Mouse (Mus musculus): Measurements from ENCODE around the gene Dmd. TPM values are rescaled to one million over a fixed set of nuclear protein-coding genes. Genes with fewer than 3 reads are reported as not detected.

The Dmd gene
- polyA plus RNA-seq, 1 experiment from 2014 or later, result 31.7 TPM

GRCm38 (mm10) chrX:84873090-84873489 is 1924.4 kb downstream of the Dmd start:
- H3K27me3 ChIP-seq (ENCODE audit: control insufficient read depth, insufficient read depth, low read length), result no peaks in the 10 kb centered on the region
- 46% methylated on average over 4 of the region's 4 CpGs for WGBS
- no peak for ATAC-seq (ENCODE audit: insufficient read depth, low FRiP score)
- H3K4me1 ChIP-seq (ENCODE audit: control insufficient read depth, insufficient read depth, low read length), result no peaks in the 10 kb centered on the region
- H3K4me3 ChIP-seq (replicated peaks; ENCODE audit: low read length), result no peak overlapping the region
- H3K36me3 ChIP-seq (ENCODE audit: control insufficient read depth, insufficient read depth, low read length), result no peaks in the 10 kb centered on the region
- H3K4me2 ChIP-seq (ENCODE audit: low read depth, low read length), result no peak overlapping the region
- H3K9me3 ChIP-seq (replicated peaks; ENCODE audit: control insufficient read depth, low read length), result no peaks in the 10 kb centered on the region
- H3K27ac ChIP-seq (ENCODE audit: low read length), result no peak overlapping the region
- H3K9ac ChIP-seq (ENCODE audit: low read length), result no peak overlapping the region

GRCm38 (mm10) chrX:84878125-84878524 is 1929.5 kb downstream of the Dmd start:
- Histone ChIP-seq H3K9ac (ENCODE audit: low read length) (no peak overlapping the region), H3K4me1 (ENCODE audit: control insufficient read depth, insufficient read depth, low read length) (no peaks in the 10 kb centered on the region), H3K27me3 (ENCODE audit: control insufficient read depth, insufficient read depth, low read length) (no peaks in the 10 kb centered on the region), H3K27ac (ENCODE audit: low read length) (no peak overlapping the region), H3K4me3 (replicated peaks; ENCODE audit: low read length) (no peak overlapping the region), H3K9me3 (replicated peaks; ENCODE audit: control insufficient read depth, low read length) (no peaks in the 10 kb centered on the region), H3K36me3 (ENCODE audit: control insufficient read depth, insufficient read depth, low read length) (no peaks in the 10 kb centered on the region), H3K4me2 (ENCODE audit: low read depth, low read length) (no peak overlapping the region)
- no peak for ATAC-seq (ENCODE audit: insufficient read depth, low FRiP score)
- 47% methylated on average over 3 of the region's 3 CpGs for WGBS

- H3K36me3 ChIP-seq (ENCODE audit: control insufficient read depth, insufficient read depth, low read length), result no peaks in the 10 kb centered on the region
- H3K27ac ChIP-seq (ENCODE audit: low read length), result no peak overlapping the region
- H3K9me3 ChIP-seq (replicated peaks; ENCODE audit: control insufficient read depth, low read length), result no peaks in the 10 kb centered on the region
- H3K9ac ChIP-seq (ENCODE audit: low read length), result no peak overlapping the region
- WGBS, result 73% methylated on average over 10 of the region's 10 CpGs
- H3K4me2 ChIP-seq (ENCODE audit: low read depth, low read length), result no peak overlapping the region
- ATAC-seq (ENCODE audit: insufficient read depth, low FRiP score), result no peak
- H3K27me3 ChIP-seq (ENCODE audit: control insufficient read depth, insufficient read depth, low read length), result no peaks in the 10 kb centered on the region
- H3K4me1 ChIP-seq (ENCODE audit: control insufficient read depth, insufficient read depth, low read length), result no peaks in the 10 kb centered on the region
- no peak overlapping the region for H3K4me3 ChIP-seq (replicated peaks; ENCODE audit: low read length)
These were observed 1984.2 kb downstream of the Dmd start for GRCm38 (mm10) chrX:84932715-84933473.

GRCm38 (mm10) chrX:84960557-84960956 is 2011.9 kb downstream of the Dmd start:
- WGBS, result 39% methylated on average over 5 of the region's 5 CpGs
- Histone ChIP-seq H3K4me2 (ENCODE audit: low read depth, low read length) (no peak overlapping the region), H3K4me1 (ENCODE audit: control insufficient read depth, insufficient read depth, low read length) (no peaks in the 10 kb centered on the region), H3K9me3 (replicated peaks; ENCODE audit: control insufficient read depth, low read length) (no peaks in the 10 kb centered on the region), H3K4me3 (replicated peaks; ENCODE audit: low read length) (no peak overlapping the region), H3K27ac (ENCODE audit: low read length) (no peak overlapping the region), H3K36me3 (ENCODE audit: control insufficient read depth, insufficient read depth, low read length) (no peaks in the 10 kb centered on the region), H3K9ac (ENCODE audit: low read length) (no peak overlapping the region), H3K27me3 (ENCODE audit: control insufficient read depth, insufficient read depth, low read length) (no peaks in the 10 kb centered on the region)
- no peak for ATAC-seq (ENCODE audit: insufficient read depth, low FRiP score)

- Histone ChIP-seq H3K4me1 (ENCODE audit: control insufficient read depth, insufficient read depth, low read length) (no peaks in the 10 kb centered on the region), H3K9ac (ENCODE audit: low read length) (no peak overlapping the region), H3K36me3 (ENCODE audit: control insufficient read depth, insufficient read depth, low read length) (no peaks in the 10 kb centered on the region), H3K27ac (ENCODE audit: low read length) (no peak overlapping the region), H3K4me3 (replicated peaks; ENCODE audit: low read length) (no peak overlapping the region), H3K27me3 (ENCODE audit: control insufficient read depth, insufficient read depth, low read length) (no peaks in the 10 kb centered on the region), H3K9me3 (replicated peaks; ENCODE audit: control insufficient read depth, low read length) (no peaks in the 10 kb centered on the region), H3K4me2 (ENCODE audit: low read depth, low read length) (no peak overlapping the region)
- ATAC-seq (ENCODE audit: insufficient read depth, low FRiP score), result peak; percentile 29; the same call in 1 of the 2 replicates
- WGBS, result 30% methylated on average over 6 of the region's 6 CpGs
These were observed 2012.3 kb downstream of the Dmd start for GRCm38 (mm10) chrX:84960972-84961371.

GRCm38 (mm10) chrX:85008304-85008703 is 2059.6 kb downstream of the Dmd start:
- ATAC-seq (ENCODE audit: insufficient read depth, low FRiP score), result no peak
- H3K4me3 ChIP-seq (replicated peaks; ENCODE audit: low read length), result no peak overlapping the region
- H3K36me3 ChIP-seq (ENCODE audit: control insufficient read depth, insufficient read depth, low read length), result no peaks in the 10 kb centered on the region
- no peaks in the 10 kb centered on the region for H3K4me1 ChIP-seq (ENCODE audit: control insufficient read depth, insufficient read depth, low read length)
- no peak overlapping the region for H3K4me2 ChIP-seq (ENCODE audit: low read depth, low read length)
- H3K9ac ChIP-seq (ENCODE audit: low read length), result no peak overlapping the region
- H3K27ac ChIP-seq (ENCODE audit: low read length), result no peak overlapping the region
- H3K27me3 ChIP-seq (ENCODE audit: control insufficient read depth, insufficient read depth, low read length), result no peaks in the 10 kb centered on the region
- H3K9me3 ChIP-seq (replicated peaks; ENCODE audit: control insufficient read depth, low read length), result no peaks in the 10 kb centered on the region

GRCm38 (mm10) chrX:85041466-85042058 is 2092.9 kb downstream of the Dmd start:
- Histone ChIP-seq H3K27me3 (ENCODE audit: control insufficient read depth, insufficient read depth, low read length) (no peaks in the 10 kb centered on the region), H3K27ac (ENCODE audit: low read length) (no peak overlapping the region), H3K9ac (ENCODE audit: low read length) (no peak overlapping the region), H3K4me2 (ENCODE audit: low read depth, low read length) (no peak overlapping the region), H3K4me1 (ENCODE audit: control insufficient read depth, insufficient read depth, low read length) (no peaks in the 10 kb centered on the region), H3K36me3 (ENCODE audit: control insufficient read depth, insufficient read depth, low read length) (no peaks in the 10 kb centered on the region), H3K9me3 (replicated peaks; ENCODE audit: control insufficient read depth, low read length) (no peaks in the 10 kb centered on the region), H3K4me3 (replicated peaks; ENCODE audit: low read length) (no peak overlapping the region)
- 57% methylated on average over 8 of the region's 8 CpGs for WGBS
- ATAC-seq (ENCODE audit: insufficient read depth, low FRiP score), result no peak

- Histone ChIP-seq H3K36me3 (ENCODE audit: control insufficient read depth, insufficient read depth, low read length) (no peaks in the 10 kb centered on the region), H3K4me1 (ENCODE audit: control insufficient read depth, insufficient read depth, low read length) (no peaks in the 10 kb centered on the region), H3K27ac (ENCODE audit: low read length) (no peak overlapping the region), H3K9me3 (replicated peaks; ENCODE audit: control insufficient read depth, low read length) (no peaks in the 10 kb centered on the region), H3K4me2 (ENCODE audit: low read depth, low read length) (no peak overlapping the region), H3K27me3 (ENCODE audit: control insufficient read depth, insufficient read depth, low read length) (no peaks in the 10 kb centered on the region), H3K9ac (ENCODE audit: low read length) (no peak overlapping the region), H3K4me3 (replicated peaks; ENCODE audit: low read length) (no peak overlapping the region)
- ATAC-seq (ENCODE audit: insufficient read depth, low FRiP score), result no peak
- WGBS, result 82% methylated on average over 9 of the region's 9 CpGs
These were observed 2098.0 kb downstream of the Dmd start for GRCm38 (mm10) chrX:85046631-85047030.

GRCm38 (mm10) chrX:85048141-85049110 is 2099.8 kb downstream of the Dmd start:
- H3K27ac ChIP-seq (ENCODE audit: low read length), result peak overlapping the region; percentile 49; the same call in 1 of the 2 replicates
- H3K36me3 ChIP-seq (ENCODE audit: control insufficient read depth, insufficient read depth, low read length), result no peaks in the 10 kb centered on the region
- H3K4me3 ChIP-seq (replicated peaks; ENCODE audit: low read length), result peak overlapping the region; percentile 65
- WGBS, result 21% methylated on average over 44 of the region's 47 CpGs
- H3K9me3 ChIP-seq (replicated peaks; ENCODE audit: control insufficient read depth, low read length), result no peaks in the 10 kb centered on the region
- ATAC-seq (ENCODE audit: insufficient read depth, low FRiP score), result peak; percentile 94
- H3K27me3 ChIP-seq (ENCODE audit: control insufficient read depth, insufficient read depth, low read length), result no peaks in the 10 kb centered on the region
- no peaks in the 10 kb centered on the region for H3K4me1 ChIP-seq (ENCODE audit: control insufficient read depth, insufficient read depth, low read length)
- H3K9ac ChIP-seq (ENCODE audit: low read length), result peak overlapping the region; percentile 76
- H3K4me2 ChIP-seq (ENCODE audit: low read depth, low read length), result peak overlapping the region; percentile 53

All from stomach, embryonic 16.5 days (tissue).